Mouse (Mus musculus) ES-E14 (cell line): ENCODE measurements at regions not wholly inside any gene's neighbourhood (a gene's known extent, or its start where the extent isn't known, plus 50 kb on each side); places are given as distances from the start of the nearest gene placed in this dataset.

Experiments used
- CHD2 ChIP-seq: IDR thresholded peaks from 2 replicates; pipeline ENCODE4 v1.6.1; 2014; ENCODE audit warnings: mild to moderate bottlenecking, low read depth, low read length, inconsistent platforms
- HCFC1 ChIP-seq: IDR thresholded peaks from 2 replicates; pipeline ENCODE4 v1.6.1; 2012; ENCODE audit warnings: low read length, inconsistent platforms, borderline replicate concordance; ENCODE audit not compliant: insufficient read depth
- MAFK ChIP-seq: IDR thresholded peaks from 2 replicates; pipeline ENCODE4 v1.6.1; 2014; ENCODE audit warnings: mild to moderate bottlenecking, low read depth, low read length, inconsistent platforms; ENCODE audit not compliant: insufficient read depth
- ZC3H11A ChIP-seq: IDR thresholded peaks from 2 replicates; pipeline ENCODE4 v1.6.1; 2012; ENCODE audit warnings: low read depth, mild to moderate bottlenecking, inconsistent platforms, low read length, borderline replicate concordance
- ZNF384 ChIP-seq: IDR thresholded peaks from 2 replicates; pipeline ENCODE4 v1.6.1; 2012; ENCODE audit warnings: low read depth, low read length, inconsistent platforms

- TF ChIP-seq CHD2 (no peak), HCFC1 (no peak), MAFK (no peak), ZNF384 (no peak), ZC3H11A (no peak)
Observed at GRCm38 (mm10) chr10:37367796-37368195, 229.1 kb upstream of the Marcks start.
